Mouse (Mus musculus) heart, postnatal 36 days (tissue): ENCODE data around the gene Ubap2l. TPM values are rescaled to one million over a fixed set of nuclear protein-coding genes. Genes with fewer than 3 reads are reported as not detected.

Experiments used
- microRNA-seq, 2 experiments: library from miRNA; unstranded; fragments of <30 nt; microRNA quantifications; one replicate each; pipeline ENCODE4 v1.2.0; 2021; ENCODE audit warnings: borderline number of aligned reads in 2 of 2
- total RNA-seq, 2 experiments: library from RNA; stranded (reverse); gene quantifications; 2 replicates each; pipeline ENCODE4 v1.2.3; 2021

Ubap2l gene
- total RNA-seq, 2 experiments from 2014 or later, result 101 to 121 TPM

Small RNA genes within 50 kb of the gene (microRNA-seq; reads per million reads assigned to microRNA genes)
- 18.8 to 24.9 reads per million in 2 experiments for gene Mir190b
- 0 reads per million in 2 experiments for gene Mir7669

Other genes starting within 250 kb of the Ubap2l start
- 10 to 100 TPM; 13.2 to 15.0 TPM for gene She, start 221.3 kb downstream of the Ubap2l start, total RNA-seq
- 1 to 10 TPM; 4.3 to 7.5 TPM for gene Il6ra, start 139.4 kb downstream of the Ubap2l start, total RNA-seq
- gene Atp8b2, start 89.1 kb downstream of the Ubap2l start, total RNA-seq, result 10 to 100 TPM; 21.8 to 24.1 TPM
- 10 to 100 TPM; 42.3 to 53.4 TPM for gene Hax1, start 53.8 kb downstream of the Ubap2l start, total RNA-seq
- gene 4933434E20Rik, start 992 bp downstream of the Ubap2l start, total RNA-seq, result 10 to 100 TPM; 84.0 to 87.6 TPM
- gene Tpm3, start 20.0 kb upstream of the Ubap2l start, total RNA-seq, result 10 to 100 TPM; 50.9 to 56.1 TPM
- under 1 TPM; 0.11 TPM for gene Nup210l, start 51.5 kb upstream of the Ubap2l start, total RNA-seq
- 1,000 to 10,000 TPM; 1,069 to 1,145 TPM for gene Rps27, start 161.0 kb upstream of the Ubap2l start, total RNA-seq
- gene Rab13, start 161.1 kb upstream of the Ubap2l start, total RNA-seq, result 1 to 10 TPM; 6.8 to 7.5 TPM
- 10 to 100 TPM; 43.8 to 48.9 TPM for gene Jtb, start 179.0 kb upstream of the Ubap2l start, total RNA-seq
- not detected for gene Creb3l4, start 190.9 kb upstream of the Ubap2l start, total RNA-seq
- gene Slc39a1, start 195.5 kb upstream of the Ubap2l start, total RNA-seq, result 10 to 100 TPM; 82.5 to 90.4 TPM
- gene Crtc2, start 201.5 kb upstream of the Ubap2l start, total RNA-seq, result 10 to 100 TPM; 18.2 to 20.8 TPM
- 10 to 100 TPM; 34.0 to 34.5 TPM for gene Dennd4b, start 212.6 kb upstream of the Ubap2l start, total RNA-seq
- gene Gatad2b, start 240.6 kb upstream of the Ubap2l start, total RNA-seq, result 10 to 100 TPM; 50.1 to 50.7 TPM